Mouse (Mus musculus) bone marrow macrophage, adult 2 months (primary cell): ENCODE results near the gene Pcp4l1. TPM values are rescaled to one million over a fixed set of nuclear protein-coding genes. Genes with fewer than 3 reads are reported as not detected.

ENCODE experiments used
- H3K27ac ChIP-seq: 2 replicates; pipeline ENCODE4 v1.5.1; 2012; ENCODE audit warnings: low read depth, low read length; ENCODE audit not compliant: insufficient read depth
- H3K4me1 ChIP-seq: 2 replicates; pipeline ENCODE4 v1.6.1; 2012; ENCODE audit warnings: low read length; ENCODE audit not compliant: control insufficient read depth, insufficient read depth
- H3K4me3 ChIP-seq: 2 replicates; pipeline ENCODE4 v1.5.1; 2012; ENCODE audit warnings: mild to moderate bottlenecking, low read length, moderate library complexity; ENCODE audit not compliant: insufficient read depth
- CTCF ChIP-seq: IDR thresholded peaks from 2 replicates; pipeline ENCODE4 v1.5.1; 2012; ENCODE audit warnings: low read depth, mild to moderate bottlenecking, low read length, moderate library complexity
- POLR2A ChIP-seq: IDR thresholded peaks from 2 replicates; pipeline ENCODE4 v1.6.1; 2012; ENCODE audit warnings: mild to moderate bottlenecking, low read depth, low read length, borderline replicate concordance
- polyA plus RNA-seq: library from polyadenylated mRNA; stranded (reverse); fragments of >200 nt; gene quantifications from 2 replicates; pipeline ENCODE4 v1.2.4, GENCODE M21; 2012; ENCODE audit not compliant: missing spikeins, insufficient read depth, insufficient read length

The Pcp4l1 gene
- polyA plus RNA-seq, 1 experiment, result 145 TPM

DNA sequence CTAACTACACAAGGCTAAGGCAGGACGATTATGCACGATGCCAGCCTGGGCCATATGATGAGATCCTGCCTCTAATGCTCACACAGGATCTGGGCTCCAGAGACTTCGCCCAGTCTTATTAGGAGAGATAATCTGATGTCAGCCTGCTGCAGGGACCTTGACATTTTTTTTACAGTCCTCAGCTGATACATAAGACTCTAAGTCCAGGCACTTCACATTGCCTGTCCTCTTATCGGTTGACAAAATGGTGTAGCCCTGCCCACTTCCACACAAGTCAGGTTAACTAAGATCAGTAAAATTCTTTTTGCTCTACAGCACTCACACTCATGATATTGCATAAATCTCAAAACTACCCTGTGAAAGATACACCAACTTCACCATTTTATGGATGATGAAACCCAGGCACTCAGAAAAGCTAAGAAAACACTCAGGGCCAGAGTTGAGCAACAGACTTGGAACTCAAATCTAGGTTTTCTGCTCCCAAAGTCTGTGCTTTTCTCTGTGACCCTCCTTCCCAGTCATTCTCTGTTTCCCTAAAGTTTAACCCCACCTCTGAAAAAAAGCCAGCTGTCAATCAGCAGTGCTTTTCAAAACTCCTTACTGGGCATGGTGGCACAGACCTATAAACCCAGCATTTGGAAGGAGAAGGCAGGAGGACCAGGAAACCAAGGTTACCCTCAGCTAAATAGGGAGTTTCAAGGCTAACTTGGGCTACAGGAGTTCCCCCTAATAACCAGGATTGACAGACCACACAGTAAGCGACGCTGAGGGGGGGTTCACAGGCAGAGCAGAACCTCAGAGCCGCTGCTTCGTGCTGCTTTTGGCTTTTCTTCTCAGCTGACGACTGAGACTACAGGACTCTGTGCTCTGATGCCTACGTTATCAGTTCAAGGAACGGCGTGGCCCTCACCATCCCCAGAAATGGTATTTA, 37.0 kb upstream of the Pcp4l1 start:
- Histone ChIP-seq H3K4me3 (peak overlapping the region; percentile 77), H3K27ac (peak overlapping the region; percentile 98), H3K4me1 (peaks cover 33% of the 10 kb centered on the region)
- TF ChIP-seq CTCF, result no peak
- no peak for TF ChIP-seq POLR2A

DNA sequence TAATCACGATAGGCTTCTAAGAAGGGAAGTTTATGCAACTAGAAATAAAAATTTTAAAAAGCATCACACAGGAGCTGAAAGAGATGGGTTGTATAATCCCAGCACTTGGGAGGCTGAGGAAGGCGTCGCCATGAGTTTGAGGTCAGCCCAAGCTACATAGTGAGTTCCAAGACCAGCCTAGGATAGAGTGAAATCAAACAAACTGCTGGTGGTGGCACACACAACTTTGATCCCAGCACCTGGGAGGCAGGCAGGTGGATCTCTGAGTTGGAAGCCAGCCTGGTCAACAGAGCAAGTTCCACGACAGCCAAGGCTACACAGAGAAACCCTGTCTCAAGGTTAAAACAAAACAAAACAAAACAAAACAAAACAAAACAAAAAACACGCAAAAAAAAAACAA, 36.3 kb upstream of the Pcp4l1 start:
- Histone ChIP-seq H3K4me1 (peaks cover 40% of the 10 kb centered on the region), H3K4me3 (peak overlapping the region; percentile 77), H3K27ac (peak overlapping the region; percentile 98)
- no peak for TF ChIP-seq POLR2A
- no peak for TF ChIP-seq CTCF

GRCm38 (mm10) chr1:171231844-171232243, 35.8 kb upstream of the Pcp4l1 start:
- Histone ChIP-seq H3K4me1 (peaks cover 45% of the 10 kb centered on the region), H3K27ac (peak overlapping the region; percentile 98), H3K4me3 (peak overlapping the region; percentile 77)
- TF ChIP-seq CTCF (no peak), POLR2A (no peak)

- Histone ChIP-seq H3K27ac (peak overlapping the region; percentile 76), H3K4me3 (peak overlapping the region; percentile 59; the same call in 1 of the 2 replicates), H3K4me1 (peaks cover 47% of the 10 kb centered on the region)
- TF ChIP-seq CTCF (no peak), POLR2A (no peak)
Observed at GRCm38 (mm10) chr1:171230215-171230614, 34.1 kb upstream of the Pcp4l1 start.

DNA sequence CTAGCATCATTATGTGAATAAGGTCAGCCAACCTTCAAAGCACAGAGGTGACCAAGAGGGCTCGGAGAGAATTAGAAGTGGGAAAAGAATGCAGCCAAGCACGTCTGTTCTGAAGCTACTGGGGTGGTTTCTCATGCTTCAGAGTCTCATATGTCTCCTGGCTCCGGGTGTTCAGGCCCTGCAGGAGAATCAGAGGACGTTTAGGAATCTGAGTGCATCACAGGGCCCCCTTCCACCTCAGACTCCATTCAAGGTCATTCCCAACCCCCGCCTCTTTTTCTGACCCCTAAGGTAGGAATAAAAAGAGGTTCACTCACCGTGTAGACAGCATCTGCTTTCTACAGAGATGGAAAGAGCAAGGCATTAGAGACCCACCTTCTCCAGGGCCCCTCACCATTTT, 33.7 kb upstream of the Pcp4l1 start:
- Histone ChIP-seq H3K27ac (0 out of 2 replicates have a peak overlapping the region, but pooled peaks have one; percentile 76), H3K4me3 (no peak overlapping the region), H3K4me1 (peaks cover 47% of the 10 kb centered on the region)
- TF ChIP-seq CTCF, result no peak
- TF ChIP-seq POLR2A, result no peak

DNA sequence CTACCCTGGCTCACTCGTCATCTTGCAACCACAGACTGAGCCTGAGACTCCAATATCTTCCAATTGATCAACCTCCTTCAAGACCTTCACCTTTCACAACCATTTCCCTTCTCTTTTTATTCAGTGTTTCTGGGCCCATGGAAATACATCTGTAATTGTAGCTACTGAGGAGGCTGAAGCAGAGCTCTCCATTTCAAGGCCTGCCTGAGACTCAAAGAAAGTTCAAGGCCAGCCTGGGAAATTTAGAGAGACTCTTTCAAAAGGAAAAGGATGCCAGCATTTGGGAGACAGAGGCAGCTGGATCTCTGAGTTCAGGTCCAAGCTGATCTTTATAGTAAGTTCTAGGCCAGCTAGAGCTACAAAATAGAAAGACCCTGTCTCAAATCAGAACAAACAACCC, 31.8 kb upstream of the Pcp4l1 start:
- TF ChIP-seq CTCF, result no peak
- TF ChIP-seq POLR2A, result no peak
- Histone ChIP-seq H3K4me3 (no peak overlapping the region), H3K4me1 (peaks cover 58% of the 10 kb centered on the region), H3K27ac (no peak overlapping the region; the same call in 1 of the 2 replicates)

DNA sequence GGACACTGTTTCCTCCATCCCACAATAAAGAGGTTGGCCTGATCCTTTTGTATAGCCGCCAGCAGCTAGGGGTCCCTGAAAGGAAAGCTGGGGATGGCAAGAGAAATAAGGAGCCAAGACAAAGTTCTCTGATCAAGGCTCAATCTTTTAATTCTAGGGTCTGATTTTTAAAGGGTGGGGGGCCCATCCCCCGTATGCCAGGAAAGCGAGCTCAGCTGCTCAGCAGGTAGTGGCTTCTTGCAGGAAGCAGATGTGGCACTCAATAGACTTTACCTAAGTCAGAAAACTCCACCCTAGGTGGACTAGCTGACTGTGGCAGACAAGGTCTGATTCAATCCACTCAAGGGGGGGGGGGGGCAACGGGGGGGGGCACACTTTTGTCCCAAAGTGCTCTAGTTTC, 30.7 kb upstream of the Pcp4l1 start:
- Histone ChIP-seq H3K4me3 (no peak overlapping the region), H3K27ac (peak overlapping the region; percentile 85), H3K4me1 (peaks cover 58% of the 10 kb centered on the region)
- no peak for TF ChIP-seq POLR2A
- no peak for TF ChIP-seq CTCF

DNA sequence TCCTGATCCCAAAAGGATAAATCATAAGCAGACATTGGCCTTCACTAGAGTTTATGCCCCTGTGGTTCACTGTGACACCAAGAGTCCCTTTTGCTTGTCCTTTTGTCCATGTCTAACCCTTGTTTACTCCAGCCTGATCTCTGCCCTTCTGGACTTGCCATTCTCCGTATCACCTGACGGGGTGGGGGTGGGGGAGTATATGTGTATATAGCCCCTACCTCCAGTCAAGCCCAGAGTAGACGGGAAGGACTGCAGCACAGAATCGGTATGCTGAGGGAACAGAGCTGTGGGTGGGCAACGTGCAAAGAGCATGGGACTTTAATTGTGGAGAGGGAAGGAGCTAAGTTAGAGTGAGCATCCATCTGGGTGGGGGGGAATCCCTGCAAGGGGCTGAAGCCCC, 28.8 kb upstream of the Pcp4l1 start, which contains the start of gene Apoa2:
Apoa2 (plus strand) TSS at position 198 of the 400 bp plus-strand sequence.
- TF ChIP-seq POLR2A (no peak), CTCF (no peak)
- Histone ChIP-seq H3K27ac (peak within 1 kb of the TSS; percentile 85), H3K4me1 (peaks cover 54% of the 10 kb centered on the region), H3K4me3 (no peak within 1 kb of the TSS)

- TF ChIP-seq POLR2A, result no peak
- no peak for TF ChIP-seq CTCF
- H3K27ac ChIP-seq, result no peak overlapping the region; the same call in 1 of the 2 replicates
- H3K4me3 ChIP-seq, result no peak overlapping the region
Observed at GRCm38 (mm10) chr1:171223796-171224195, 27.7 kb upstream of the Pcp4l1 start.

GRCm38 (mm10) chr1:171223168-171223567, 27.1 kb upstream of the Pcp4l1 start:
- Histone ChIP-seq H3K4me1 (peaks cover 47% of the 10 kb centered on the region), H3K4me3 (peak overlapping the region; percentile 33; the same call in 1 of the 2 replicates), H3K27ac (peak overlapping the region; percentile 27)
- TF ChIP-seq POLR2A (no peak), CTCF (no peak)

More at GRCm38 (mm10) chr1:171223796-171224195, 27.7 kb upstream of the Pcp4l1 start:
- peaks cover 49% of the 10 kb centered on the region for H3K4me1 ChIP-seq
